Comparison of ENCODE assay signal across 8 mouse cellular contexts in genomic region chr4:155894311-155894881, GRCm38 (mm10). TPM values are rescaled to one million over a fixed set of nuclear protein-coding genes. Genes with fewer than 3 reads are reported as not detected.
DNase-seq lines count a peak whose midpoint lies in the region; ATAC-seq and TF ChIP-seq lines count a peak whose summit lies in the region.

No protein-coding gene starts in this region.

- no peak for TF ChIP-seq RAD21 in MEL (IDR thresholded peaks at IDR 0.05; ENCODE audit: low read depth, low read length)

- TF ChIP-seq EP300 in MEL (IDR thresholded peaks at IDR 0.05; ENCODE audit: low read depth in 1 of 2, low read length in 2 of 2), result peak; percentile 8 to 48; a peak in 1 of 4 replicates
- no peak for TF ChIP-seq EP300 in lung, postnatal 0 days (IDR thresholded peaks at IDR 0.05)

- H3K4me3 ChIP-seq in MEL (ENCODE audit: control insufficient read depth in 1 of 2, insufficient read depth in 1 of 2, low read depth in 2 of 2, low read length in 2 of 2), result peak overlapping the region; percentile 20 to 88
- H3K4me3 ChIP-seq in forebrain, embryonic 16.5 days (replicated peaks; ENCODE audit: low read length), result peak overlapping the region; percentile 98
- H3K4me3 ChIP-seq in lung, postnatal 0 days (ENCODE audit: low read depth, low read length), result peak overlapping the region; percentile 10; the same call in 1 of the 2 replicates

- peak overlapping the region; percentile 98 for H3K4me2 ChIP-seq in forebrain, embryonic 16.5 days (ENCODE audit: low read length)
- H3K4me2 ChIP-seq in lung, postnatal 0 days (replicated peaks; ENCODE audit: low read depth, low read length), result peak overlapping the region; percentile 97

- TF ChIP-seq POLR2A in MEL (IDR thresholded peaks at IDR 0.05; ENCODE audit: control insufficient read depth in 1 of 2, insufficient read depth in 1 of 2, low read depth in 1 of 2, low read length in 2 of 2, poor library complexity in 1 of 2), result no peak

- ATAC-seq in forebrain, embryonic 16.5 days, result no peak
- peak; percentile 39 for ATAC-seq in lung, postnatal 0 days

- H3K36me3 ChIP-seq in MEL (ENCODE audit: control insufficient read depth in 1 of 2, insufficient read depth in 2 of 2, low read length in 2 of 2), result peaks cover 0 to 4% of the 10 kb centered on the region in 2 experiments; a peak in 3 of 4 replicates
- peaks cover 21% of the 10 kb centered on the region for H3K36me3 ChIP-seq in forebrain, embryonic 16.5 days (ENCODE audit: control insufficient read depth, insufficient read depth)
- H3K36me3 ChIP-seq in lung, postnatal 0 days (ENCODE audit: insufficient read depth, low read length), result peaks cover 13% of the 10 kb centered on the region; the same call in 1 of the 2 replicates

- peak overlapping the region; percentile 89 for H3K9ac ChIP-seq in MEL (ENCODE audit: control insufficient read depth, low read depth, low read length, poor library complexity, severe bottlenecking)
- H3K9ac ChIP-seq in forebrain, embryonic 16.5 days (replicated peaks; ENCODE audit: low read depth, low read length), result peak overlapping the region; percentile 9
- H3K9ac ChIP-seq in lung, postnatal 0 days (replicated peaks; ENCODE audit: low read depth), result no peak overlapping the region

- peaks cover 5 to 17% of the 10 kb centered on the region in 2 experiments; a peak in 3 of 4 replicates for H3K4me1 ChIP-seq in MEL (ENCODE audit: control insufficient read depth in 1 of 2, insufficient read depth in 2 of 2, low read length in 2 of 2)
- H3K4me1 ChIP-seq in forebrain, embryonic 16.5 days (replicated peaks; ENCODE audit: control insufficient read depth, insufficient read depth, low read length), result peaks cover 47% of the 10 kb centered on the region
- peaks cover 29% of the 10 kb centered on the region for H3K4me1 ChIP-seq in lung, postnatal 0 days (ENCODE audit: insufficient read depth, low read depth, low read length)

- H3K27ac ChIP-seq in MEL (ENCODE audit: control insufficient read depth, low read depth, low read length), result peak overlapping the region; percentile 75
- no peak overlapping the region; the same call in 1 of the 2 replicates for H3K27ac ChIP-seq in forebrain, embryonic 16.5 days (ENCODE audit: low read length)
- peak overlapping the region; percentile 71 for H3K27ac ChIP-seq in lung, postnatal 0 days (ENCODE audit: low read length)

- H3K27me3 ChIP-seq in MEL (ENCODE audit: control insufficient read depth in 1 of 2, insufficient read depth in 2 of 2, low read length in 2 of 2), result no peaks in the 10 kb centered on the region
- no peaks in the 10 kb centered on the region for H3K27me3 ChIP-seq in forebrain, embryonic 16.5 days (replicated peaks; ENCODE audit: control insufficient read depth, insufficient read depth, low read length)
- H3K27me3 ChIP-seq in lung, postnatal 0 days (replicated peaks; ENCODE audit: insufficient read depth, low read length), result no peaks in the 10 kb centered on the region

- H3K9me3 ChIP-seq in MEL (replicated peaks; ENCODE audit: insufficient read depth, low read length), result no peaks in the 10 kb centered on the region
- H3K9me3 ChIP-seq in forebrain, embryonic 16.5 days (ENCODE audit: control insufficient read depth, low read length), result no peaks in the 10 kb centered on the region
- H3K9me3 ChIP-seq in lung, postnatal 0 days (ENCODE audit: low read length), result no peaks in the 10 kb centered on the region

- 27% methylated on average over 8 of the region's 8 CpGs for WGBS in forebrain, embryonic 16.5 days
- WGBS in lung, postnatal 0 days, result 13% methylated on average over 8 of the region's 8 CpGs

- intact Hi-C loops in heart, postnatal 25 days (cut with DNase I), result loop anchor here (1.0 to 5.0 kb wide), 2 partner anchors 47 to 62 kb away; partner anchors contain the start of genes Aurkaip1 and Dvl1

- peaks cover 50% of the 10 kb centered on the region for H3K79me2 ChIP-seq in MEL (ENCODE audit: control insufficient read depth, insufficient read depth, low read length, poor library complexity)

- peak; percentile 93 for DNase-seq in MEL (ENCODE audit: low read depth, low spot score)
- DNase-seq in brain, adult 2 months (ENCODE audit: low read depth, low spot score), result peak; percentile 87
- DNase-seq in heart, postnatal 25 days (ENCODE audit: low spot score), result peak; percentile 82
- peak; percentile 80 for DNase-seq in layer of hippocampus, adult 9-11 months
- DNase-seq in lung, postnatal 0 days (ENCODE audit: low spot score), result peak; percentile 86
- DNase-seq in right cerebral cortex, postnatal 10 days (ENCODE audit: low spot score in 2 of 2), result peak; percentile 86
- DNase-seq in embryo, embryonic 9.5 days (ENCODE audit: extremely low spot score), result no peak

- no peak for TF ChIP-seq CTCF in MEL (IDR thresholded peaks at IDR 0.05 in 2 of 3, conservative IDR thresholded peaks at IDR 0.05 in 1 of 3; ENCODE audit: control insufficient read depth in 1 of 3, insufficient read depth in 1 of 3, low read depth in 2 of 3, low read length in 3 of 3, poor library complexity in 1 of 3, severe bottlenecking in 1 of 3)
- TF ChIP-seq CTCF in lung, postnatal 0 days (IDR thresholded peaks at IDR 0.05), result peak; percentile 21; the same call in 1 of the 2 replicates

TF ChIP-seq in MEL, 35 proteins besides CTCF, POLR2A, EP300 and RAD21 (continues in another document):
- TF ChIP-seq MXI1 (IDR thresholded peaks at IDR 0.05; ENCODE audit: low read depth, low read length) (peak; percentile 71), MYC (IDR thresholded peaks at IDR 0.05; ENCODE audit: low read depth, low read length) (peak; percentile 62; the same call in 1 of the 2 replicates), MAZ (IDR thresholded peaks at IDR 0.05; ENCODE audit: low read depth, low read length) (0 out of 2 replicates have a peak, but pooled peaks have one; percentile 73), ETS1 (IDR thresholded peaks at IDR 0.05; ENCODE audit: low read depth, low read length) (peak; percentile 65), CHD1 (IDR thresholded peaks at IDR 0.05; ENCODE audit: low read depth, low read length) (no peak), ELF1 (IDR thresholded peaks at IDR 0.05; ENCODE audit: low read depth, low read length) (peak; percentile 81), HCFC1 (IDR thresholded peaks at IDR 0.05; ENCODE audit: low read depth, low read length) (peak; percentile 75), POLR2AphosphoS2 (IDR thresholded peaks at IDR 0.05; ENCODE audit: low read length) (no peak), TAL1 (IDR thresholded peaks at IDR 0.05; ENCODE audit: low read length) (peak; percentile 44), SIN3A (IDR thresholded peaks at IDR 0.05; ENCODE audit: low read length) (peak; percentile 86), RCOR1 (IDR thresholded peaks at IDR 0.05; ENCODE audit: low read depth, low read length) (no peak), MAX (IDR thresholded peaks at IDR 0.05; ENCODE audit: low read length) (peak; percentile 35; the same call in 1 of the 2 replicates), MAFK (IDR thresholded peaks at IDR 0.05; ENCODE audit: borderline replicate concordance, low read depth, low read length) (peak; percentile 75), ZMIZ1 (IDR thresholded peaks at IDR 0.05; ENCODE audit: low read depth, low read length) (no peak), MEF2A (IDR thresholded peaks at IDR 0.05; ENCODE audit: extremely low read depth, insufficient replicate concordance, low read depth, low read length, poor library complexity, severe bottlenecking) (no peak), NRF1 (IDR thresholded peaks at IDR 0.05; ENCODE audit: insufficient read depth, low read depth, low read length, poor library complexity, severe bottlenecking) (0 out of 2 replicates have a peak, but pooled peaks have one; percentile 21)

RNA-seq across cellular contexts. Expression of gene Acap3, which starts 2.8 kb away (rescaled TPM):
- 17.6 and 24.5 TPM in 2 replicates for total RNA-seq in MEL (2012; rRNA removed)
- 10 to 100 TPM in 1 of 2 experiments, not detected in 1; 39.1 TPM for polyA plus RNA-seq in MEL (2012; ENCODE audit: insufficient read depth in 1 of 2, insufficient read length in 2 of 2, low read depth in 1 of 2, low replicate concordance in 2 of 2, missing spikeins in 1 of 2)
- 94.8 and 101 TPM in 2 replicates for polyA plus RNA-seq in forebrain, embryonic 16.5 days (2015; fragmentation: Nextera tagmentation; extraction: Ambion mirVana)
- 10 to 100 TPM; 11.7 to 18.0 TPM for total RNA-seq in heart, postnatal 25 days (2021)
- 12.7 and 13.4 TPM in 2 replicates for polyA plus RNA-seq in lung, postnatal 0 days (2015; fragmentation: Nextera tagmentation; extraction: Ambion mirVana)

RNA-seq across cellular contexts. Expression of gene Pusl1, which starts 2.8 kb away (rescaled TPM):
- 50.0 and 65.2 TPM in 2 replicates for total RNA-seq in MEL (2012; rRNA removed)
- polyA plus RNA-seq in MEL (2012; ENCODE audit: insufficient read depth in 1 of 2, insufficient read length in 2 of 2, low read depth in 1 of 2, low replicate concordance in 2 of 2, missing spikeins in 1 of 2), result 10 to 100 TPM in 1 of 2 experiments, not detected in 1; 68.4 TPM
- 68.0 and 70.3 TPM in 2 replicates for polyA plus RNA-seq in forebrain, embryonic 16.5 days (2015; fragmentation: Nextera tagmentation; extraction: Ambion mirVana)
- total RNA-seq in heart, postnatal 25 days (2021), result 10 to 100 TPM; 12.8 to 13.8 TPM
- 29.3 and 29.9 TPM in 2 replicates for polyA plus RNA-seq in lung, postnatal 0 days (2015; fragmentation: Nextera tagmentation; extraction: Ambion mirVana)

RNA-seq across cellular contexts. Expression of gene Ints11, which starts 25.1 kb away (rescaled TPM):
- 78.9 and 82.5 TPM in 2 replicates for total RNA-seq in MEL (2012; rRNA removed)
- polyA plus RNA-seq in MEL (2012; ENCODE audit: insufficient read depth in 1 of 2, insufficient read length in 2 of 2, low read depth in 1 of 2, low replicate concordance in 2 of 2, missing spikeins in 1 of 2), result 10 to 100 TPM in 1 of 2 experiments, not detected in 1; 96.8 TPM
- polyA plus RNA-seq in forebrain, embryonic 16.5 days (2015; fragmentation: Nextera tagmentation; extraction: Ambion mirVana), result 89.8 and 100 TPM in 2 replicates
- total RNA-seq in heart, postnatal 25 days (2021), result 10 to 100 TPM; 15.9 to 17.5 TPM
- 31.7 and 34.8 TPM in 2 replicates for polyA plus RNA-seq in lung, postnatal 0 days (2015; fragmentation: Nextera tagmentation; extraction: Ambion mirVana)

RNA-seq across cellular contexts. Expression of gene Cptp, which starts 25.2 kb away (rescaled TPM):
- 10.9 and 14.0 TPM in 2 replicates for total RNA-seq in MEL (2012; rRNA removed)
- polyA plus RNA-seq in MEL (2012; ENCODE audit: insufficient read depth in 1 of 2, insufficient read length in 2 of 2, low read depth in 1 of 2, low replicate concordance in 2 of 2, missing spikeins in 1 of 2), result 10 to 100 TPM in 1 of 2 experiments, not detected in 1; 22.6 TPM
- 22.5 and 23.8 TPM in 2 replicates for polyA plus RNA-seq in forebrain, embryonic 16.5 days (2015; fragmentation: Nextera tagmentation; extraction: Ambion mirVana)
- 10 to 100 TPM in 1 of 2 experiments, 1 to 10 TPM in 1; 8.1 to 10.5 TPM for total RNA-seq in heart, postnatal 25 days (2021)
- polyA plus RNA-seq in lung, postnatal 0 days (2015; fragmentation: Nextera tagmentation; extraction: Ambion mirVana), result 10.8 and 13.8 TPM in 2 replicates

RNA-seq across cellular contexts. Expression of gene Tas1r3, which starts 31.2 kb away (rescaled TPM):
- 0.52 and 0.62 TPM in 2 replicates for total RNA-seq in MEL (2012; rRNA removed)
- polyA plus RNA-seq in MEL (2012; ENCODE audit: insufficient read depth in 1 of 2, insufficient read length in 2 of 2, low read depth in 1 of 2, low replicate concordance in 2 of 2, missing spikeins in 1 of 2), result 10 to 100 TPM in 1 of 2 experiments, 1 to 10 TPM in 1; 1.1 to 54.9 TPM
- 0.72 and 0.84 TPM in 2 replicates for polyA plus RNA-seq in forebrain, embryonic 16.5 days (2015; fragmentation: Nextera tagmentation; extraction: Ambion mirVana)
- total RNA-seq in heart, postnatal 25 days (2021), result under 1 TPM; 0.14 to 0.26 TPM
- 0.19 and 0.25 TPM in 2 replicates for polyA plus RNA-seq in lung, postnatal 0 days (2015; fragmentation: Nextera tagmentation; extraction: Ambion mirVana)

Comparison
In these comparisons a context has a peak if more than half of its experiments do, and no peak if none do; other contexts are left out.
1. H3K4me3 ChIP-seq: peak in every context shown above with its lines; median percentile 98 in forebrain, embryonic 16.5 days; 54 in MEL; 10 in lung, postnatal 0 days.